Mouse (Mus musculus): Measurements from ENCODE around the gene Disp1. TPM values are rescaled to one million over a fixed set of nuclear protein-coding genes. Genes with fewer than 3 reads are reported as not detected.

Gene Disp1
- polyA plus RNA-seq, 1 experiment, result 0.44 TPM

- TF ChIP-seq GATA1 (IDR thresholded peaks at IDR 0.05; ENCODE audit: low read length), result no peak
- no peak for TF ChIP-seq TAL1 (IDR thresholded peaks at IDR 0.05; ENCODE audit: low read length)
- no peaks in the 10 kb centered on the region for H3K4me1 ChIP-seq (ENCODE audit: control insufficient read depth)
- no peaks in the 10 kb centered on the region for H3K27me3 ChIP-seq (ENCODE audit: control insufficient read depth)
- peaks cover 3% of the 10 kb centered on the region; the same call in 1 of the 2 replicates for H3K9me3 ChIP-seq (ENCODE audit: control insufficient read depth, low read length)
- no peak overlapping the region for H3K4me3 ChIP-seq (replicated peaks)
- no peaks in the 10 kb centered on the region for H3K36me3 ChIP-seq (ENCODE audit: control insufficient read depth)
Observed at GRCm38 (mm10) chr1:183160188-183160587, 61.1 kb downstream of the Disp1 start.

DNA sequence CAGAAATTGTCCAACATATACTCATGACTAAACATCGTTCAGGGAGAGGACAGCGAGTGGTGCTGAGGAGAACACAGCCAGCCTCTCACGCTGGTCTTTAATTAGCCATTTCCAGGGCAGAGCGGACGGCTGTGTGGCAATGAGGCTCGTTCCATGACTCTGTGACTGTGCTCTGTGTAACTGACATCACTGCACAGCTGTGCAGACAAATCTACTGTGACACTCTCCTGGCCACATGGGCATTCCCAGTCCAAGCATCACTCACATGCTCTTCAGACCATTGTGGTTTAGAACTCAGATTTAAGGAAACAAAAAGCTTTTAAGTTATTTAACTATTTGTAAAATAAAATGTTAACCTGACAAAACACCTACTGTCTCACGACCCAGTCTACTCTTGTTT lies 62.1 kb downstream of the Disp1 start:
- peaks cover 3% of the 10 kb centered on the region; the same call in 1 of the 2 replicates for H3K9me3 ChIP-seq (ENCODE audit: control insufficient read depth, low read length)
- H3K27me3 ChIP-seq (ENCODE audit: control insufficient read depth), result no peaks in the 10 kb centered on the region
- no peak overlapping the region for H3K4me3 ChIP-seq (replicated peaks)
- H3K36me3 ChIP-seq (ENCODE audit: control insufficient read depth), result no peaks in the 10 kb centered on the region
- H3K4me1 ChIP-seq (ENCODE audit: control insufficient read depth), result no peaks in the 10 kb centered on the region
- no peak for TF ChIP-seq TAL1 (IDR thresholded peaks at IDR 0.05; ENCODE audit: low read length)
- TF ChIP-seq GATA1 (IDR thresholded peaks at IDR 0.05; ENCODE audit: low read length), result no peak

DNA sequence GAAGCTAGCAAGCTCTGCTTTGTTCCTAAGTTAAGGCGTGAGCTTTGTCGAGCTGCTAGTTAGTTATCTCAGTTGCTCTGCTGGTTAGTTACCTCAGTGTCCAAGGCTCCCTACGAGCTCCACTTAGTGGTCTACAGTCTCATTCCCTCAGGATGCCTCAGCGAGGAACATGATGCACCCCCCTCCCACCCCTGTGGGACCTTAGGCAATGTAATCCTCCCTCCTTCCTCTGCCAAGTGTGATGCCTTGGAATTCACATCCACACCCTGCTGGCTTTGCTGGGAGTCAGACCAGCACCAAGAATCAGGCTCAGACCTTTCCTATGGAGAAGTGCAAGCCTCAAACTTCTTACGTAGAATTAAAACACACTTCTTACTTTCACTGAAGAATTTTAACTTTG lies 65.7 kb downstream of the Disp1 start:
- no peak overlapping the region for H3K4me3 ChIP-seq (replicated peaks)
- TF ChIP-seq TAL1 (IDR thresholded peaks at IDR 0.05; ENCODE audit: low read length) (no peak), GATA1 (IDR thresholded peaks at IDR 0.05; ENCODE audit: low read length) (no peak)
- peaks cover 3% of the 10 kb centered on the region; the same call in 1 of the 2 replicates for H3K9me3 ChIP-seq (ENCODE audit: control insufficient read depth, low read length)
- H3K4me1 ChIP-seq (ENCODE audit: control insufficient read depth), result no peaks in the 10 kb centered on the region
- no peaks in the 10 kb centered on the region for H3K36me3 ChIP-seq (ENCODE audit: control insufficient read depth)
- H3K27me3 ChIP-seq (ENCODE audit: control insufficient read depth), result no peaks in the 10 kb centered on the region

- Histone ChIP-seq H3K4me3 (replicated peaks) (no peak overlapping the region), H3K27me3 (ENCODE audit: control insufficient read depth) (no peaks in the 10 kb centered on the region), H3K4me1 (ENCODE audit: control insufficient read depth) (no peaks in the 10 kb centered on the region), H3K36me3 (ENCODE audit: control insufficient read depth) (no peaks in the 10 kb centered on the region), H3K9me3 (ENCODE audit: control insufficient read depth, low read length) (peaks cover 3% of the 10 kb centered on the region; the same call in 1 of the 2 replicates)
- TF ChIP-seq GATA1 (IDR thresholded peaks at IDR 0.05; ENCODE audit: low read length) (no peak), TAL1 (IDR thresholded peaks at IDR 0.05; ENCODE audit: low read length) (no peak)
Observed at GRCm38 (mm10) chr1:183154296-183155204, 66.8 kb downstream of the Disp1 start.

DNA sequence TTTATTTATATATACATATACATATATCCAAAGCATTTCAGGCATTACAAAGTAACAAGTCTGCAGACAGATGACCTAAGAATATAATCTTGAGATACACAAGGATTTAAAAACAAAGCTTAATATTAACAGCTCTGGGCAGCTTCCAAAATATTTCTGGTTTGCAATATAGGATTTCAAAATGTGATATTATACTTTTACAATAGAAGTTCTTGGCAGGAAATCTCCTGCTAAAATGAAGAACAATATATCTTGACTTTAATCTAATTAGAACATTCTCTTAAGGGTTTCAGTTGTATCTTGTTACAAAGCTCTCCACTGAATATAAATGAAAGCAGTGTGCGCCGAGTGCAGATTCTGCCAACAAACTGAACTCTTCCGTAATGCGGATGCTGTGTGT lies 68.0 kb downstream of the Disp1 start:
- Histone ChIP-seq H3K27me3 (ENCODE audit: control insufficient read depth) (no peaks in the 10 kb centered on the region), H3K9me3 (ENCODE audit: control insufficient read depth, low read length) (peaks cover 3% of the 10 kb centered on the region; the same call in 1 of the 2 replicates), H3K36me3 (ENCODE audit: control insufficient read depth) (no peaks in the 10 kb centered on the region), H3K4me3 (replicated peaks) (no peak overlapping the region), H3K4me1 (ENCODE audit: control insufficient read depth) (no peaks in the 10 kb centered on the region)
- TF ChIP-seq TAL1 (IDR thresholded peaks at IDR 0.05; ENCODE audit: low read length) (no peak), GATA1 (IDR thresholded peaks at IDR 0.05; ENCODE audit: low read length) (no peak)

- no peaks in the 10 kb centered on the region for H3K9me3 ChIP-seq (ENCODE audit: control insufficient read depth, low read length)
- H3K4me1 ChIP-seq (ENCODE audit: control insufficient read depth), result no peaks in the 10 kb centered on the region; the same call in 1 of the 2 replicates
- H3K4me3 ChIP-seq (replicated peaks), result no peak overlapping the region
- no peaks in the 10 kb centered on the region for H3K36me3 ChIP-seq (ENCODE audit: control insufficient read depth)
- no peaks in the 10 kb centered on the region for H3K27me3 ChIP-seq (ENCODE audit: control insufficient read depth)
- TF ChIP-seq TAL1 (IDR thresholded peaks at IDR 0.05; ENCODE audit: low read length) (no peak), GATA1 (IDR thresholded peaks at IDR 0.05; ENCODE audit: low read length) (no peak)
Observed at GRCm38 (mm10) chr1:183151510-183152319, 69.6 kb downstream of the Disp1 start.

- H3K4me1 ChIP-seq (ENCODE audit: control insufficient read depth), result peaks cover 4% of the 10 kb centered on the region
- no peaks in the 10 kb centered on the region for H3K27me3 ChIP-seq (ENCODE audit: control insufficient read depth)
- no peaks in the 10 kb centered on the region for H3K36me3 ChIP-seq (ENCODE audit: control insufficient read depth)
- no peak overlapping the region for H3K4me3 ChIP-seq (replicated peaks)
- no peaks in the 10 kb centered on the region for H3K9me3 ChIP-seq (ENCODE audit: control insufficient read depth, low read length)
- TF ChIP-seq TAL1 (IDR thresholded peaks at IDR 0.05; ENCODE audit: low read length) (no peak), GATA1 (IDR thresholded peaks at IDR 0.05; ENCODE audit: low read length) (no peak)
Observed at GRCm38 (mm10) chr1:183150379-183150840, 70.9 kb downstream of the Disp1 start.

GRCm38 (mm10) chr1:183149571-183150105 lies 71.7 kb downstream of the Disp1 start:
- Histone ChIP-seq H3K9me3 (ENCODE audit: control insufficient read depth, low read length) (no peaks in the 10 kb centered on the region), H3K4me1 (ENCODE audit: control insufficient read depth) (peaks cover 4% of the 10 kb centered on the region), H3K36me3 (ENCODE audit: control insufficient read depth) (no peaks in the 10 kb centered on the region), H3K4me3 (replicated peaks) (no peak overlapping the region), H3K27me3 (ENCODE audit: control insufficient read depth) (no peaks in the 10 kb centered on the region)
- no peak for TF ChIP-seq TAL1 (IDR thresholded peaks at IDR 0.05; ENCODE audit: low read length)
- TF ChIP-seq GATA1 (IDR thresholded peaks at IDR 0.05; ENCODE audit: low read length), result no peak
